In genomic region chr12:48146117-48146516, GRCm38 (mm10) we compare ENCODE assay signal across 15 mouse cellular contexts.
DNase-seq lines count a peak whose midpoint lies in the region; ATAC-seq and TF ChIP-seq lines count a peak whose summit lies in the region.
"Had no signal": no experiment of that assay in that cellular context is flagged by ENCODE, and none has a peak within 500 bp of the region (broad histone marks: within the 10 kb centered on the region; RNA-seq: fewer than 3 reads in every experiment).

No protein-coding gene starts in this region.

- H3K4me2 ChIP-seq in hindbrain, embryonic 11.5 days (replicated peaks; ENCODE audit: low read depth, low read length): no peak overlapping the region
- H3K4me2 ChIP-seq in midbrain, embryonic 14.5 days (ENCODE audit: low read length): no peak overlapping the region
- H3K4me2 ChIP-seq in midbrain, embryonic 16.5 days (ENCODE audit: low read length): no peak overlapping the region
- no peak overlapping the region for H3K4me2 ChIP-seq in lung, postnatal 0 days (replicated peaks; ENCODE audit: low read depth, low read length)
- H3K4me2 ChIP-seq: kidney, embryonic 15.5 days; limb, embryonic 13.5 days had no signal

- H3K4me1 ChIP-seq in hindbrain, embryonic 11.5 days (replicated peaks; ENCODE audit: control insufficient read depth, insufficient read depth, low read length): no peaks in the 10 kb centered on the region
- H3K4me1 ChIP-seq in hindbrain, embryonic 10.5 days (replicated peaks): no peaks in the 10 kb centered on the region
- H3K4me1 ChIP-seq in midbrain, embryonic 14.5 days (ENCODE audit: control insufficient read depth, insufficient read depth, low read length): no peaks in the 10 kb centered on the region
- no peaks in the 10 kb centered on the region for H3K4me1 ChIP-seq in midbrain, embryonic 16.5 days (ENCODE audit: control insufficient read depth, insufficient read depth, low read length)
- no peaks in the 10 kb centered on the region for H3K4me1 ChIP-seq in lung, postnatal 0 days (ENCODE audit: insufficient read depth, low read depth, low read length)
- H3K4me1 ChIP-seq: kidney, embryonic 15.5 days; limb, embryonic 13.5 days had no signal

- ATAC-seq in hindbrain, embryonic 11.5 days (ENCODE audit: low FRiP score): no peak
- no peak for ATAC-seq in midbrain, embryonic 14.5 days (ENCODE audit: low FRiP score, low TSS enrichment)
- no peak for ATAC-seq in midbrain, embryonic 16.5 days
- ATAC-seq in Patski: no peak
- ATAC-seq in lung, postnatal 0 days: no peak

- POLR2A ChIA-PET in Patski (lab: Charles Lee): no interaction called here

- peak; percentile 10 for DNase-seq in hindbrain, embryonic 11.5 days (ENCODE audit: low spot score)
- DNase-seq in hindbrain, embryonic 10.5 days (ENCODE audit: low spot score): no peak
- DNase-seq in midbrain, embryonic 14.5 days: peak; percentile 60
- DNase-seq in Patski (ENCODE audit: low read depth, low spot score): no peak
- DNase-seq in retina, postnatal 1 day: peak; percentile 11
- no peak for DNase-seq in lung, postnatal 0 days (ENCODE audit: low spot score)
- DNase-seq: cerebellum, adult 11-12 months; gastrocnemius, postnatal 10 days; heart, postnatal 14 days; right cerebral cortex, postnatal 25 days; thymus, postnatal 25 days had no signal

- no peak overlapping the region for H3K27ac ChIP-seq in hindbrain, embryonic 11.5 days (ENCODE audit: low read depth, low read length)
- H3K27ac ChIP-seq in hindbrain, embryonic 10.5 days: no peak overlapping the region
- no peak overlapping the region for H3K27ac ChIP-seq in midbrain, embryonic 14.5 days (replicated peaks; ENCODE audit: low read depth, low read length)
- H3K27ac ChIP-seq in midbrain, embryonic 16.5 days (ENCODE audit: low read length): no peak overlapping the region
- H3K27ac ChIP-seq in lung, postnatal 0 days (ENCODE audit: low read length): no peak overlapping the region
- H3K27ac ChIP-seq: kidney, embryonic 15.5 days; limb, embryonic 13.5 days had no signal

- peak; percentile 7 for TF ChIP-seq CTCF in Patski (IDR thresholded peaks at IDR 0.05)
- no peak; the same call in 1 of the 2 replicates for TF ChIP-seq CTCF in lung, postnatal 0 days (IDR thresholded peaks at IDR 0.05)

- no peak for TF ChIP-seq EP300 in lung, postnatal 0 days (IDR thresholded peaks at IDR 0.05)

- no peaks in the 10 kb centered on the region for H3K27me3 ChIP-seq in hindbrain, embryonic 11.5 days (ENCODE audit: control insufficient read depth, insufficient read depth, low read length)
- H3K27me3 ChIP-seq in hindbrain, embryonic 10.5 days (ENCODE audit: insufficient read depth, poor library complexity, severe bottlenecking): no peaks in the 10 kb centered on the region
- H3K27me3 ChIP-seq in midbrain, embryonic 14.5 days (ENCODE audit: control insufficient read depth, insufficient read depth, low read length): no peaks in the 10 kb centered on the region
- H3K27me3 ChIP-seq in midbrain, embryonic 16.5 days (ENCODE audit: control insufficient read depth, insufficient read depth, low read depth, low read length): no peaks in the 10 kb centered on the region
- H3K27me3 ChIP-seq in Patski: no peaks in the 10 kb centered on the region
- H3K27me3 ChIP-seq in lung, postnatal 0 days (replicated peaks; ENCODE audit: insufficient read depth, low read length): no peaks in the 10 kb centered on the region
- H3K27me3 ChIP-seq: kidney, embryonic 15.5 days; limb, embryonic 13.5 days had no signal

- no peak overlapping the region for H3K4me3 ChIP-seq in hindbrain, embryonic 11.5 days (ENCODE audit: low read depth, low read length)
- no peak overlapping the region for H3K4me3 ChIP-seq in hindbrain, embryonic 10.5 days
- no peak overlapping the region for H3K4me3 ChIP-seq in midbrain, embryonic 14.5 days (replicated peaks; ENCODE audit: low read depth, low read length)
- H3K4me3 ChIP-seq in midbrain, embryonic 16.5 days (ENCODE audit: low read depth, low read length): no peak overlapping the region
- H3K4me3 ChIP-seq in lung, postnatal 0 days (ENCODE audit: low read depth, low read length): no peak overlapping the region
- H3K4me3 ChIP-seq: erythroblast, embryonic 14.5 days; kidney, embryonic 15.5 days; limb, embryonic 13.5 days had no signal

- CTCF ChIA-PET in Patski (lab: Charles Lee): no interaction called here

- no peaks in the 10 kb centered on the region for H3K36me3 ChIP-seq in hindbrain, embryonic 11.5 days (ENCODE audit: control insufficient read depth, insufficient read depth, low read length)
- no peaks in the 10 kb centered on the region for H3K36me3 ChIP-seq in hindbrain, embryonic 10.5 days
- H3K36me3 ChIP-seq in midbrain, embryonic 14.5 days (ENCODE audit: control insufficient read depth, insufficient read depth, low read length): no peaks in the 10 kb centered on the region
- H3K36me3 ChIP-seq in midbrain, embryonic 16.5 days (ENCODE audit: control insufficient read depth, insufficient read depth, low read length): no peaks in the 10 kb centered on the region
- H3K36me3 ChIP-seq in lung, postnatal 0 days (ENCODE audit: insufficient read depth, low read length): no peaks in the 10 kb centered on the region
- H3K36me3 ChIP-seq: kidney, embryonic 15.5 days; limb, embryonic 13.5 days had no signal

- H3K9me3 ChIP-seq in hindbrain, embryonic 11.5 days (ENCODE audit: control insufficient read depth, low read length): no peaks in the 10 kb centered on the region
- H3K9me3 ChIP-seq in hindbrain, embryonic 10.5 days: no peaks in the 10 kb centered on the region
- H3K9me3 ChIP-seq in midbrain, embryonic 14.5 days (ENCODE audit: control insufficient read depth, low read length): no peaks in the 10 kb centered on the region
- H3K9me3 ChIP-seq in midbrain, embryonic 16.5 days (replicated peaks; ENCODE audit: control insufficient read depth, low read length, poor library complexity, severe bottlenecking): no peaks in the 10 kb centered on the region
- H3K9me3 ChIP-seq in lung, postnatal 0 days (ENCODE audit: low read length): no peaks in the 10 kb centered on the region
- H3K9me3 ChIP-seq: kidney, embryonic 15.5 days; limb, embryonic 13.5 days had no signal

- H3K9ac ChIP-seq in hindbrain, embryonic 11.5 days (ENCODE audit: low read depth, low read length): no peak overlapping the region
- no peak overlapping the region for H3K9ac ChIP-seq in midbrain, embryonic 14.5 days (replicated peaks; ENCODE audit: low read length)
- no peak overlapping the region for H3K9ac ChIP-seq in midbrain, embryonic 16.5 days (ENCODE audit: low read depth, low read length)
- no peak overlapping the region for H3K9ac ChIP-seq in lung, postnatal 0 days (replicated peaks; ENCODE audit: low read depth)
- H3K9ac ChIP-seq: kidney, embryonic 15.5 days; limb, embryonic 13.5 days had no signal

- in situ Hi-C loops in Patski (cut with MboI; ENCODE audit: low pct_unique_long_range_greater_than_20kb): no loop called here

Comparison
In these comparisons a context has a peak if more than half of its experiments do, and no peak if none do; other contexts are left out.
1. DNase-seq: peak in hindbrain, embryonic 11.5 days (single experiment), midbrain, embryonic 14.5 days (single experiment) and retina, postnatal 1 day (single experiment); none in hindbrain, embryonic 10.5 days (single experiment), Patski (single experiment) and lung, postnatal 0 days (single experiment).